Mouse (Mus musculus) frontal cortex, postnatal 25 days (tissue): ENCODE measurements around the gene 1500011B03Rik.
"Not testable (repeated sequence)": the region's sequence is repeated elsewhere in the genome, so short reads cannot be mapped to it uniquely, and the experiment has no call there.

Experiments
- DNase-seq, 2 experiments: peaks; one replicate each; pipeline ENCODE4 v3.0.0; 2022; ENCODE audit warnings: low spot score in 2 of 2

Gene 1500011B03Rik

GRCm38 (mm10) chr5:114822796-114823688 is at the start of gene 1500011B03Rik:
Gene 1500011B03Rik, minus strand, starts transcription at chr5:114823468.
- peak in 1 of 2 experiments; percentile 53 for DNase-seq

- no peak for DNase-seq
Observed at GRCm38 (mm10) chr5:114865279-114865678, 42.0 kb upstream of the 1500011B03Rik start.

- no peak for DNase-seq
Observed at GRCm38 (mm10) chr5:114864813-114865212, 41.5 kb upstream of the 1500011B03Rik start.

- DNase-seq: no peak
Observed at GRCm38 (mm10) chr5:114861730-114862129, 38.5 kb upstream of the 1500011B03Rik start.

GRCm38 (mm10) chr5:114859253-114859652 is 36.0 kb upstream of the 1500011B03Rik start:
- DNase-seq: peak; percentile 60 to 63

- no peak for DNase-seq
Observed at GRCm38 (mm10) chr5:114858582-114858981, 35.3 kb upstream of the 1500011B03Rik start, which contains the start of gene Gm9936. Gene Gm9936, minus strand, starts transcription at chr5:114858682.

GRCm38 (mm10) chr5:114853364-114853763 is 30.1 kb upstream of the 1500011B03Rik start, which contains the start of gene 4930519G04Rik:
Gene 4930519G04Rik, plus strand, starts transcription at chr5:114853664.
- not testable (repeated sequence) for DNase-seq

GRCm38 (mm10) chr5:114851565-114852236 is 28.4 kb upstream of the 1500011B03Rik start:
- no peak for DNase-seq

- DNase-seq: not testable (repeated sequence)
Observed at GRCm38 (mm10) chr5:114844371-114844770, 21.1 kb upstream of the 1500011B03Rik start.

GRCm38 (mm10) chr5:114842674-114843073 is 19.4 kb upstream of the 1500011B03Rik start:
- no peak for DNase-seq

GRCm38 (mm10) chr5:114842155-114842554 is 18.9 kb upstream of the 1500011B03Rik start:
- DNase-seq: not testable (repeated sequence)

GRCm38 (mm10) chr5:114840481-114840880 is 17.2 kb upstream of the 1500011B03Rik start:
- not testable (repeated sequence) for DNase-seq

GRCm38 (mm10) chr5:114836886-114837285 is 13.6 kb upstream of the 1500011B03Rik start:
- no peak for DNase-seq

- DNase-seq: no peak
Observed at GRCm38 (mm10) chr5:114829740-114830139, 6.5 kb upstream of the 1500011B03Rik start.

GRCm38 (mm10) chr5:114827427-114827826 is 4.2 kb upstream of the 1500011B03Rik start:
- no peak for DNase-seq

GRCm38 (mm10) chr5:114825978-114826691 is 2.9 kb upstream of the 1500011B03Rik start:
- DNase-seq: peak in 1 of 2 experiments; percentile 29

- no peak for DNase-seq
Observed at GRCm38 (mm10) chr5:114824197-114824596, 929 bp upstream of the 1500011B03Rik start.

- no peak for DNase-seq
Observed at GRCm38 (mm10) chr5:114818124-114818523, 5.1 kb downstream of the 1500011B03Rik start.

- no peak for DNase-seq
Observed at GRCm38 (mm10) chr5:114816599-114816998, 6.7 kb downstream of the 1500011B03Rik start.

- DNase-seq: peak; percentile 79 to 82
Observed at GRCm38 (mm10) chr5:114813525-114814181, 9.6 kb downstream of the 1500011B03Rik start.

GRCm38 (mm10) chr5:114809826-114810225 is 13.4 kb downstream of the 1500011B03Rik start:
- no peak for DNase-seq
